Mouse (Mus musculus) heart, embryonic 14.5 days (tissue): ENCODE data around the gene Gm8773. TPM values are rescaled to one million over a fixed set of nuclear protein-coding genes. Genes with fewer than 3 reads are reported as not detected.

Source experiments
- polyA plus RNA-seq: library from polyadenylated mRNA; unstranded; fragments of >200 nt; fragmentation: Nextera tagmentation; extraction: Ambion mirVana; gene quantifications from 2 replicates; pipeline ENCODE4 v1.2.1, GENCODE M21; 2014

Gm8773 gene
- polyA plus RNA-seq, 1 experiment from 2014 or later = 0.68 TPM

Other genes starting within 250 kb of the Gm8773 start
- gene Cdk14, start 153.5 kb upstream of the Gm8773 start, polyA plus RNA-seq = 21.8 and 25.3 TPM in 2 replicates
- not detected in 2 replicates for gene 1700015F17Rik, start 94.7 kb upstream of the Gm8773 start, polyA plus RNA-seq
- gene Cldn12, start 58.8 kb upstream of the Gm8773 start, polyA plus RNA-seq = 13.9 and 14.1 TPM in 2 replicates
- gene Gtpbp10, start 14.3 kb upstream of the Gm8773 start, polyA plus RNA-seq = 20.1 and 22.1 TPM in 2 replicates
- gene Cfap69, start 90.4 kb downstream of the Gm8773 start, polyA plus RNA-seq = 1.4 and 2.7 TPM in 2 replicates
- 3.5 and 3.6 TPM in 2 replicates for gene Steap2, start 120.8 kb downstream of the Gm8773 start, polyA plus RNA-seq
- 1.7 and 2.9 TPM in 2 replicates for gene Steap1, start 175.5 kb downstream of the Gm8773 start, polyA plus RNA-seq